Mouse (Mus musculus): ENCODE data around the gene Nt5c2. TPM values are rescaled to one million over a fixed set of nuclear protein-coding genes. Genes with fewer than 3 reads are reported as not detected.
A peak's percentile ranks its signal among the peaks of the same experiment; 100 is the strongest.
"Not testable (repeated sequence)": the region's sequence is repeated elsewhere in the genome, so short reads cannot be mapped to it uniquely, and the experiment has no call there.

Gene Nt5c2
- total RNA-seq, 4 experiments from 2014 or later: 44.2 to 83.0 (median 65.5) TPM

DNA sequence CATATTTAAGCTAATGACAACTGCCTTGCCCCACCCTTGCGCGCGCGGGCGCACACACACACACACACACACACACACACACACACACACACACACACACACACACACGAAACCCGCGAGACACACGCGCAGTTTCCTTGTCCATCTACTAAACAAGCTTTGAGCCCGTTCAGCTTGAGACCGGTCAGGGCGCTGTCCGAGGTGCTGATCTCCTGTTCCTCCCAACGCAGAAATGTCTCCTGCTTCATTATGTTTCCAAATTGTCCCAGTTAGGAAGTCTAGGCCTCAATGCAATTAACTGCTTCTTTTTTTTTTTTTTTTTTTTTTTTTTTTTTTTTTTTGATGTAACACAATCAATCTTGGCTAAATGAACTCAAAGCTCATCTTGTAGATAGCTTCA lies 1.5 kb upstream of the Nt5c2 start:
- peak; percentile 45 for DNase-seq

DNA sequence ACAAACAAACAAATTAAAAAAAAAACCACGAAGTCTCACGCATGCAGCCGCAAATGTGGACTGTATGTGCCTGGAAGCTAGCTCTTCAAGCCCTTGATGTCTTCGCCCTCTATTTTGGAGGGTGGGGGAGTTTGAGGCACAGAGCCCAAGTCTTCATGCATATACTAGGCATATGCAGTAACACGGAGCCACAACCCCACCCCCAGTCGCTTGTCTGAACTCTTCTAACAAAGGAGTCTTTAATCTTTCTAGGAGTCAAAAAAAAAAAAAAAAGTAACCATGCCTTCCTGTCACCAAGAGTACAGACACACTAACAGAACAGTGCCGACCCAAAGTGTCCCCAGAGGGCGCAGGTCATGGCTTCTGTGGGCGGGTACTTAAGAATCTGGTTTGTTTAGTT lies 1.0 kb upstream of the Nt5c2 start:
- DNase-seq: no peak

DNA sequence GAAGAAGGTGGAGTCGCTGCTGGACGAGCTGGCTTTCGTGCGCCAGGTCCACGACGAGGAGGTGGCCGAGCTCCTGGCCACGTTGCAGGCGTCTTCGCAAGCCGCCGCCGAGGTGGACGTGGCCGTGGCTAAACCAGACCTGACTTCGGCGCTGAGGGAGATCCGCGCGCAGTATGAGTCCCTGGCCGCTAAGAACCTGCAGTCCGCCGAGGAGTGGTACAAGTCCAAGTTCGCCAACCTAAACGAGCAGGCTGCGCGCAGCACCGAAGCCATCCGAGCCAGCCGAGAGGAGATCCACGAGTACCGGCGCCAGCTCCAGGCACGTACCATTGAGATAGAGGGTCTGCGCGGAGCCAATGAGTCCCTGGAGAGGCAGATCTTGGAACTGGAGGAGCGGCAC lies 443 bp upstream of the Nt5c2 start:
- no peak for DNase-seq

DNA sequence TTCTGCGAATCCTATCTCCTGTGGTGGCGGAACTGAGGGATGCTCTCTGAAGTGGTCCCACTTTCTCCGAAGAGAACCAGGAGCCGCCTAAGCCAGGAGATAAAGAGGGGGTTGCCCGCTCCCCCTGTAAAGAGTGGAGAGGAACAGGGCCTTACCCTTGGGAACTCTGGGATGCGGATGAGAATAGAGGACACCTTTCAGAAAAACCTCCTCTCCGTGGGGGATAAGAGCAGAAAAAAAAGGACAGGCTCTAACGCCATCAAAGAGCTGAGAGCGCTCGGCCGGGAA lies 850 bp downstream of the Nt5c2 start:
- DNase-seq: no peak

DNA sequence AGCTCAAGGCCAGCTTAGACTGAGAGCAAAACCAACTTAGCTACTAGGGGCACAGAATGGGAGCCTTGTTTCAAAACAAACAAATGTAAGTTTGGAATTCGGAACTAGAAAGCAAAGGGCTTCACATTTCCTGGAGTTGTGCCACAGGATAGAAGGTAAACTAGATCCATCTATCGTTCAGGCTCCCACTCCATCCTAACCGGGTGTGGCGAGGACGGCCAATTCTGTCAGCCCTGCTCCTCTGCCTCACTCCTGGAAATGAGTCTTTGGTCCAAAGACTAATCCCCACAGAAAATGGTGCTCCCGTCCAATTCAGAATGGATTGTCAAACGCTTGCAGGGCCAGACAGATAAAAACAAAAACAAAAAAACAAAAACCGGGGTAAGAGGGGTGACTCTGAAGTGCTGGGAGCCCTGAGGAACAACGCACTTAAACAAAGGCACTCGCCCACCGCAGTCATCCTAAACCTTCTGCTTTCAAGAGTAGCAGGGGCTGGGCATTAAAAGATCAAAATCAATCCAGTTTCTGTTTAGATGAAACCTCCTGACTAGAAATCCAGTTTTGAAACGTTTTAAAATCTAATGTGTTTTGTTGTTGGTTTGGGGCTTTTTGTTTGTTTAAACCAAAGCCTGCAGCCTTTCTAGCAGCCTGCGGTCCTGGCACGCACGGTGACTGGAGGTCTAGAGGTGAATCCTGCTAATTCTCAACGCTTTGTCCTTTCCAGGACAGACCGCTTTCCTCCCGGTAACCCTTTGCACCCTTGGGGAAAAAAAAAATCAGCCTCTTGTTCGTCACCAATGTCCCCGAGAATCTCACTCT lies 1.4 kb downstream of the Nt5c2 start:
- DNase-seq: no peak

DNA sequence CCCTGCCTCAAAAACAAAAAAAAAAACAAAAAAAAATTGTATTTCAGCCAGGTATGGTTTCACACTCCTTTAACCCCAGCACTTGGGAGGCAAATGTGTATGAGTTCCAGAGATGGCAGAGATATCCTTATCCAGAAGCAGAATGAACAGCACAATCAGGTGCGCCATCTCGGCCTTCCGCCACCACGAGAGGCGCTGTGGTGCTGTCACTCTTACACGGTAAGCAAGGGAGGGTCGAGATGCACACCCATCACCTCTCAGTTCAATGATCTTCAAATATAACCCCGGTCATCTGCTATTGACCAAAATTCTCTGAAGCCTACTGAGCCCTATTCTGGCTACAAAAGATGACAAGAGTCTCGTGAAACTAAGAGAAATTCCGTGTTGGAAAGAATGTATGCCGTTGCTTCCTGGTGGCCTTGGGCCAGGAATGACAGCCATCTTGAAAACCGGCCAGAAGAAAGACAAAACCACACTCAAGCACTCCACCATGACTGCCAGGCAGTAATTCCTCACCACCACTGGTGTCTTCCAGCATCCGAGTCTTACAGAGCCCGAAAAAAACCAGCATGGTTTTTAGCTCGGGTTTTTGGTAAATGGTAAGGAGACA lies 2.3 kb downstream of the Nt5c2 start:
- DNase-seq: no peak

DNA sequence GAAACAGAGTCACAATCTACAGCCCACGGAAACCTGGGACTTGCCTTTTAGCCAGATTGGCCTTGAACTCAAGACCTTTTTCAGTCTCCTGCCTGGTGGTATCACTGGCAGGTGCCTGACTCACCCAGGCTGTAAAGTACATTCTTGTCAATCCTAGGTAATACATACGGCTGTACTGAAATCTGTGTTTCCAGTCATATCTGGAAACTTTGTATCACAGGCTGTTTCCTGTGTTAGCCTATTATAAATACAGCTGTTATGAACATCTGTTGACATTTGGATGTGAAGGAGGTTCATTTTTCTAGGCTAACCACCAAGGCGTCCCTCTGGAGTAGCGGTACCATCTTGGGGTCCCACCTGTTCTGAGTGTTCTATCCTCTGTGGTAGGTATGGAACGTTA lies 5.0 kb downstream of the Nt5c2 start:
- DNase-seq: no peak

DNA sequence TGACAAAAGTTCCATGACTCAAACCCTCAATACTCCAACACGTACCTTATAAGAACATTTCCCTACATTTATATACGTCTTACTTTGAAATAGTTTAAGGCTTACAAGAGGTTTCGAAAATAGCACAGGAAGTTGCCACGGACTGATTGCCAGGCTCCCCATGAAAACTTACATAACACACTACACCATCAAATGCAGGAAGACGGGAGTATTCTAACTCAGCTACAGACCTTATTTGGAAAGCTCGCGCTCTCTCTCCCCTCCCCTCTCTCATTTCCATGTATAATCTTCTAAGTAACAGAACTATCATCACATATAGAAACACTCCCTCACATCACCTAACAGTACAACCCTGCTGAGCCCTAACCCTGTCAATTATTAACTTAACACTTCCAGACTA lies 5.5 kb downstream of the Nt5c2 start:
- no peak for DNase-seq

DNA sequence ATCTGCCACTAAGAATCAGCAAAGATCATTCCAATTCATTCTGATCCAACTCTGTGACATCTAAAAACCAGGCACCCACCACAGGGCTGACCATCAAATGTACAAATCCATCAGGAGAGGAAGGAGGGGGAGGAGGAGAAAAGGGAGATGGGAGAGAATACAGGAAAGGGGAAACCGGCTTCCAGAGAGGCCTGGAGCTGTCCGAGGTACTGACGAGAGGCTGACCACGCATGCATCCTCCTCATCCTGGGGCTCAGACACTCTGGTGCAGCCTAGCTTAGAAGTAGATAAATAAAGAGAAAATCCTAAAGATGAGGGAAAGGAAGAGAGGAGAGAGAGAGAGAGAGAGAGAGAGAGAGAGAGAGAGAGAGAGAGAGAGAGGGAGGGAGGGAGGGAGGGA lies 8.6 kb downstream of the Nt5c2 start:
- no peak for DNase-seq

DNA sequence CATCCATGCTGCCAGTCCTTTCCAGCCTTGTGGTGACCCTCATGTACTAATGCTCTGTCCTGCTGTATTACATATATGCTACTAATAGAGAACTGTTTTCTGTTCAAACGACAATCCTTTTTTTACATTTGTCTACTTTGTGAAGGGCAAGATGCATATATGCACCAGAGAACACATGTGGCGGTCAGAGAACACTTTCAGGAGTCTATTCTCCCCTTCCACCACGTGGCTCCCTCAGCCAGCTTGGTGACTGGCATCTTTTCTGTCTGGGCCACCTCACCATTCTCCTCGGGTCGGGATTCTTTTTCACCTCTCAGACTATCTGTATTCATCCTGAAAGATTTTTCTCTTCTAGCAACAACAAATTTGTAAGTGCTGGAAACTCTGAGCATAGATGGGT lies 9.1 kb downstream of the Nt5c2 start:
- no peak for DNase-seq

DNA sequence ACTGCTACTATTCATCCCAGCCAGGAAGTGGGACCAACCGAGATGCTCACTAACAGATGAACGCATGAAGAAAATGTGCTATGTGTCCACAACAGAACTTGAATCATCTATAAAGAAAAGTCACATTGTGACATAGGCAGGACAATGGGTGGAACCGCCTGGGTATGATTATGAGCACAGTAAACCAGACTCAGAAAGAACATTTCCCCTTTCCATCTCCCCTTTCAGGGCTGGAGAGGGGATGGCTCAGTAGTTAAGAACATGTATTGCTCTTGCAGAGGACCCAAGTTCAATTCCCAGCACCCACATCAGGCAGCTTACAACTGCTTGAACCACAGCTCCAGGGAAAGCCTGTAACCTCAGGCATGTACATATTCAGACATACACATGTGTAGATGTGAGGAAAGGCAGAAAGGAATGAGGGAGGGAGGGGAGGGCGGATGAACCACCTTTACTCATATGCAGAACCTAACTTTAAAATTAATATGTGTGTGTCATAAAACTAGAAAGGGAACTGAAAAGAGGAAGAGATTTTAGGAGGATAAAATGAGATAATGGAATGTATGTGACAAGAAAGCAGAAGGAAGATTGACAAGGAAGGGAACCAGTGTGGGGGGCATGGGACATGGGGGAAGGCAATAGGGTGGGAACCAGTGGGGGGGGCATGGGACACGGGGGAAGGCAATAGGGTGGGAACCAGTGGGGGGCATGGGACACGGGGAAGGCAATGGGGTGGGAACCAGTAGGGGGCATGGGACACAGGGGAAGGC lies 11.0 kb downstream of the Nt5c2 start:
- no peak for DNase-seq

DNA sequence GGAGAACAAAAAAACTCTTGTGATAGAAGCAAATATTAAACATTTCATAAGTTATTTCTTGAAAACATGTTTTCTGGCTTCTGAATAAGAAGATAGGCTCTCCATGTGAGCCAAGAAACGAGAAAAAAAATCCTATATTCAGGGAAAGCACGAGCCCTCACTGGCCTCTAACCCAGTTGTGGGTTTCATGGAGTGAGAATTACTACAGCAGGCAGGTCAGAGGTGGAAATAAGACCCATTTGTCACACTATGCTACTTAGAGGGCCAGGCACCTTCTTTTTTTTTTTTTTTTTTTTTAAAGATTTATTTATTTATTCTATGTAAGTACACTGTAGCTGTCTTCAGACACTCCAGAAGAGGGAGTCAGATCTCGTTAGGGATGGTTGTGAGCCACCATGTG lies 14.6 kb downstream of the Nt5c2 start:
- DNase-seq: not testable (repeated sequence)

DNA sequence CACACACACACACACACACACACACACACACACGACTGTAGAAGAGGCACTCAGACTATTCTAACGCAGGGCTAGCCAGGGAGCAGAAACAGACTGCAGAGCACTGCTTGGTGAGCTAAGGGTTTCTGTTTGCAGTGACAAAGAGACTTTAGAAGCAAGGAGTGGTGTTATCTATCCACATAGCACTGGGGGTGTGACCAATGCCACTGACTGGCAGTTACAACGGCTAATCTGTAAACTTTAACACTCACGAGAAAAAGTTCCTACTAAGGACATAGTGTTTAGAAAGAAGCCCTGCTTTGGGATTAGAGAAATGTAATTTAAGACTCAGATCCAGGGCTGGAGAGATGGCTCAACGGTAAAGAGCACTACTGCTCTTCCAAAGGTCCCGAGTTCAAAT lies 15.2 kb downstream of the Nt5c2 start:
- DNase-seq: no peak

DNA sequence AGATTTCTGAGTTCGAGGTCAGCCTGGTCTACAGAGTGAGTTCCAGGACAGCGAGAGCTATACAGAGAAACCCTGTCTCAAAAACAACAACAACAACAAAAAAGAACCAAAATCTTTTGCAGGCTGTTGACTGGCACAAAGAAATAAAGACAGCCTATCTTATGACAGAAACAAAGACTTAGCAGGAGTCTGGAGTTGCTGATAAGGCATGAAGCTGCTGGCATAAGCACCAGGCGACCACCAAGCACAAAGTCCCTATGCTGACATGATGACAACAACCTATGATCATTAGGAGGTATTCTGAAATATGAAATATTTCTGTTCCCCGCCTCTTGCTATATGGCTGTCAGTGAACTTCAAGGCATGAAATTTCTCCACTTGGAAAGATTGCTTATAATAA lies 16.0 kb downstream of the Nt5c2 start:
- no peak for DNase-seq

DNA sequence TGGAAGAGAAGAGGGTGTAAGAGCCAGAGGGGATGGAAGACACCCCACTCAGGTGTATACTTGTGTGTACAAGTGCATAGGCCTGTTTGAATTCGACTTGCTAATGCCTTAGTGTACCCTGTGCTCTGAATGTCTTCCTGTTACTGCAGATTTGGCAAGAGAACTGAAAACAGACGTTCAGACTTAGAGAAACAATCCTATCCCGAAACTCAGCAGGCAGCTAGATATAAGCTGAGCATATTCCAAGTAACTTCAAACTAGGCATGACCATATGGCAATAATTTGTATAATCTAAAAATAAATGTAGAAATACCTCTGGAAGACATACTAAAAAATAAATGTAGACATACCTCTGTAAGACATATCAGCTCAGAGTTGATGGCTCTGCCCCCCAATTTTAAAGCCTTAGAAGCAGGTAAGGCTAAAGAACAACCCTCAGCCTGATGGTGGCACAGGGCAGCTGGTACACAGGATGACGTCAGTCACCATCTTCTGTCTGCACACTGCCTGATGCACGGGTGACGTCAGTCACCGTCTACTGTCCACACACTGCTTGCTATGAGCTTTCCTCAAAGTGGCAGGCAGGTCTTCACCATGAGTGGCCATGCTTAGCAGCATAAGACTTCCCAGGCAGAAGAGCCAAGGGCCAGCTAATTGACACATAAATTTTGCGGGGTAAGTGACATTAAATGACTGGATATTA lies 16.6 kb downstream of the Nt5c2 start:
- no peak for DNase-seq

DNA sequence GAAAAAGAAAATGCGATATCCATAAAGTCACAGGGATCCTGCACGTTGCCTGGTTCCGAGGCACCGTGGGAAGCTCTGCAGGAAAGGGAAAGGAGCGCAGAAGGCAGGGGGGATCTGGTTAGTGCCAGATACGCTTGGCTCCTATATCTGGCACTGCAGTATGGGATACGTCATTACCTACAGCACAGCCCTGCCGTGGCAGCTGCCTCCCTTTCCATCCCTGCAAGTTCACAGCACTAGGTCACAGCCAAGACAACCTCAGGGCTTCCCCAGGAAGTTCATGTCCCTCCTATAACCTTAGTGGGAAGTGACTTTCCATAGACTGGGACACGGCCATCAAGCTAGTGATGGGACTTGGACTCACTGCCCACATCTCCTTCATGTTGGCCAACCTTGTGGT lies 18.9 kb downstream of the Nt5c2 start:
- no peak for DNase-seq

DNA sequence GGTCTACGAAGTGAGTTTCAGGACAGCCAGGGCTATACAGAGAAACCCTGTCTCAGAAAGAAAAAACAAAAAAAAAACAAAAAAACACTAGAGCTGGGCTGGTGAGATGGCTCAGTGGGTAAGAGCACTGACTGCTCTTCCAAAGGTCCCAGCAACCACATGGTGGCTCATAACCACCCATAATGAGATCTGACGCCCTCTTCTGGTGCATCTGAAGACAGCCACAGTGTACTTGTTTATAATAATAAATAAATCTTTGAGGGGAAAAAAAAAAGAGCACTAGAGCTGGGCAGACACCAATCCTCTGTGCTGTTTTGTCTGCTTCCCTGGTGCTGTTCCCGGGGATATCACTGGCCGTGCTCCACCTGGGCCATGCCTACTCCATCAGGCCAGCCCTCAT lies 22.6 kb downstream of the Nt5c2 start:
- DNase-seq: not testable (repeated sequence)

DNA sequence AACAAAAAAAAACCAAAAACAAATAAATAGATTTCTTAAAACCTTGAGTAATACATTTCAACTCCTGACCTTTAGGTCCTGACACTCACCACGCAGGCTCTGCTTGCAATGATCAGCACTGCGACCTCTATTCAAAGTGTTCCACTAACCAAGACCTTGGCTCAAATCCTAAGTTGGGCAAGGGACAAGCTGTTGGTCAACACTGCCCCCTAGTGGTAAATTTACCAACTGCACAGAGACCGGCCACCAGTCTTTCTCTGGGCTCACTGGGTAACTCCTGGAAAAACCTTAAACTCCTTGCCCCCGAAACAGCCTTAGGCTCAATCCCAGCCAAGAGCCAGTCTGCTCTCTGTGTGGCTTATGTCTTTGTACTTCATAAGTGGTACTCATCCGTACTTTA lies 23.8 kb downstream of the Nt5c2 start:
- DNase-seq: peak; percentile 70

DNA sequence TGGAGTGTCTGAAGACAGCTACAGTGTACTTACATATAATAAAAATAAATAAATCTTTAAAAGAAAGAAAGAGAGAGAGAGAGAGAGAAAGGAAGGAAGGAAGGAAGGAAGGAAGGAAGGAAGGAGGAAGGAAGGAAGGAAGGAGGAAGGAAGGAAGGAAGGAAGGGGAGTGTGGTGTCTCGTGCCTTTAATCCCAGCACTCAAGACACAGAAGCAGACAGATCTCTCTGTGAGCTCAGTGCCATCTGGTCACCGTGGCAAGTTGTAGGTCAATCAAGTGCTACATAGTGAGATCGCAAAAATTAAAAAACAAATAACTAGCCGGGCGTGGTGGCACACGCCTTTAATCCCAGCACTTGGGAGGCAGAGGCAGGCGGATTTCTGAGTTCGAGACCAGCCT lies 24.3 kb downstream of the Nt5c2 start:
- DNase-seq: not testable (repeated sequence)

DNA sequence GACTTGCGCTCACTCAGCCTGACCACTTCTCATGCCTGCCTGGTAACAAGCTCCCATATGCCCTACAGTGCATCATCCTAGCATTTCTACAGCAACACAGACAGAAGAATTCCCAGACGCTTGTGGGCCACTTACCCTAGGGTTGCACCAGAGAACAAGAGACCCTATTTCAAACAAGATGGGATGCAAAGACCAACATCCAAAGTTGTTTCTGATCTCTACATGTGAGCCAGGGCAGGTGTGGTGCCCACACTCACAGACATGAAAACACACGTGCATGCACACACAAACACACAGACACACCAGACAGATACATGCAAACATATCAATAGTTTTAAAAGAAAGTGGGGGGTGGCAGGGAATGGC lies 24.8 kb downstream of the Nt5c2 start:
- no peak for DNase-seq

DNA sequence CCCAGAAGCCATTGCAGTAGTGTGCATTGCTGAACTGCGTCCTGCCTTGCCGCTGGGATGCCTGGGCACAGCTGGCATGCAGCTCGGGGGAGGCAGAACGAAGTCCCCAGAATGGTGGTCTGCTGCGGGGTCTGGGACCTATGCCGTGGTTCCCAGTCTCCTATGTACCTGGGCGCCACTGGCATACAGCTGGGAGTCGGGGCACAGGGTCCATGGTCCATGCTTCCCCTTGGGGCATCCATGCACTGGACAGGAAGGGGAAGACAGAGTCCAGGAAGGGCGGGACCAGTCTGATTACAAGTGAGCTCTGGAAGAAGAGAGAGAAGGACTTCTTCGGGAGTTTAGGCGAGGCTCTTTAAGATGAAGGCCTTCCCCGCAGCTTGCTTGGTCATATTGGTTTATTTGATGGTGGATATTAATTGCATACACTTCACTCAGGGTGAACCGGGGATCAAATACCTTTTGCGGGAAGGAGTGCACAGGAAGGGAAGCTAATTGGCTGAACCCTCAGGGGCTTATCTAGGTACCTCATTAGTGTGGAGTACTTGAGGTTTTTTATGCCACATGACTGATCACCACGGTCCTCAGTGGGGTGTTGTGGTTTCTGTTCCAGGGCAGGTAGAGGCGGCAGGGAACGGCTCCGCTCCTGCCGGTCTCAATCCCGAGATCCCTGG lies 25.3 kb downstream of the Nt5c2 start:
- DNase-seq: no peak

DNA sequence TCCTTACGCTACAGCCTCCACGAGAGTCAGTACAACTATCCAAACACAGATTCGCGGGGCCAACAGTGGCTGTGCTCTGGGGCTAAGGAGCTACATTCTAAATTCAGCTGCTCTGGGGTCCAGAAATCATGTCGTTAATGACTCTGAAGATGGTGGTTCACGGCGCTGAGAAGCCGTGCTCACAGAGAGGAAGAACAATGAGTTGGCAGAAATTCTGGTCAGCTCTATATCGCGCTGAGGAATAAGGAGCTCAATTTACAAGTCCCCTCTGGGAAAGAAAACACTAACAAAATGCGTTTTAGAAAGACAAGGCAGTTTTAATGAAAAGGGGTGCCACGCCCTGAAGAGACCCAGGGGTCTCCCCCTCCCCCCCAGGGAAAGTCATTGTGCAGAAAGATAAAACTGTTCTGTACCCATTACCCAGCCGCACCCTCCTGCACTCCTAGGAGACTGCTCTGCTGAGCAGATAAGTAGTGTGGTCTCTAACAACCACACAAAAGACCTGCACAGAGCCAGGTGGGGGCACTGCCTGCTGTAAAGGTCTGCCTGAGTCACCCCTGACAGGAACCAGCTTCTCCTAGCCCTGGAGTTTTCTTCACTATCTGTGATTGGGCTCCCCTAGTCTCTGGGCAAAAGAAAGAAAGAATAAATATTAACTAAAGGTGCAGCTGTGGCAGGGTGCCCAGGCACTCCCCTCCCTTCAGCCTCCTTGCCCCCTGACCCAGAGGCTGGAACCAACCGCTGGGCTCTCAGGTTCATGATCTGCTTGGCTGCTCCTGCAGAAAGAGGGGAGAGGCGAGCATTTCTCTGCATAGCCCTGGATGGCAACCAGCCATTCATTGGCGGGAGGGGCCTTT lies 26.5 kb downstream of the Nt5c2 start:
- DNase-seq: no peak

Measured in adrenal gland, adult 8-10 months (tissue).